Mouse (Mus musculus): ENCODE data around the gene Gap43. TPM values are rescaled to one million over a fixed set of nuclear protein-coding genes. Genes with fewer than 3 reads are reported as not detected.
"Not testable (repeated sequence)": the region's sequence is repeated elsewhere in the genome, so short reads cannot be mapped to it uniquely, and the experiment has no call there.

Gap43 gene
- total RNA-seq, 2 experiments from 2014 or later = 520 to 569 TPM

DNA sequence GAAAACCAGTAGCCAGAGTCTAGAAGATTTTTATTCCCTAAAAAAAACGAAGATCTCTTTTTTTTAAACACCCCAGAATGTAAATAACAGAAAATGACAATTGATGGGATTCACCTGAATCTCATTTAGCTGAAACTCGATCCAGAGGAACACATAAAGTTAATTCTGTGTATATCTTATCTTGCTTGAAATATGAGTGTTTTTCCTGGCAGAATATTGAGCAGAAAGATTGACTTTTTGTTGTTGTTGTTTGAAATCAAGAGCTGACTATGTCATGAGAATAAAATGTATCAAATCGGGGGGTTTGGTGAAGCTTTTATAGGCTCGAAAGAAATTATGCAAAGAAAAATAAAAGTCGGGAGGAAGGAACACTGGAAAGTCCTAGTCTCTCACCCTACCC is 88.2 kb downstream of the Gap43 start:
- intact Hi-C loops (cut with DNase I) = no loop called here
- no peak for DNase-seq (ENCODE audit: low spot score in 2 of 2)

DNA sequence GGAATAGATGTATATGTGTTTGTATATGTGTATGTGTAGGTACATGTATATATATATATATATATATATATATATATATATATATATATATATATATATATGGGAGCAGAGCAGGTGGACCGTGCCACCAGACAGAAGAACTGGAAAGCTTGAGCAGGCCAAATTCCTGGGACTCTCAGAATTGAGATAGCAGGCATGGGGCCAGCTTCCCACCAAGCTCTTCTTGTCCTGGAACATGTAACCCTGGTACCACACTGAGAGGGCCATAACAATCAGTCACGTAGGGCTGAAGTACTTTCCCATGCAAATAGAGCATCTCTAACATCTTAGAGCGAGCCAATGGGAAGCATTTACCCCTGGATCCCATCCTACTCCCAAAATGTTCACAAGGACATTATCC is 96.3 kb downstream of the Gap43 start:
- DNase-seq (ENCODE audit: low spot score in 2 of 2); intact Hi-C loops (cut with DNase I): not testable (repeated sequence)

DNA sequence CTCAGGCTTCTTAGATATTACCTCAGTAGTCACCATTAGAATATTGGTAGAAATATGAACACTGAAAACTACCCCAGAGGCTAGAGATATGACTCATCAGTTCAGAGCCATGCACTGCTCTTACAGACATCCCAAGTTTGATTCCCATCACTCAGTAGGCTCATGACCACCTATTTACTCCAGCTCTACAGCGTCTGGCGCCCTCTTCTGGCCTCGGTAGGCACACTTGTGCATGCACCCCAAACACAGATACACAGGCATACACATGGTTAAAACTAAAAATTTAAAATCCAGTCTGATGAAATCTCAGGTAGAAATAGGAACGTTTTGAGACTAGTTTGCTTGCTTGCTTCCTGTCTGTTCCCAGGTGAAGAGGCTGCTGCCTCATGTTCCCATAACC is 109.1 kb downstream of the Gap43 start:
- DNase-seq (ENCODE audit: low spot score in 2 of 2) = no peak
- intact Hi-C loops (cut with DNase I) = no loop called here

Small RNA genes lying within 50 kb of the gene (microRNA-seq; reads per million reads assigned to microRNA genes)
- gene Mir6540 = 245 to 351 reads per million in 2 experiments

Data from left cerebral cortex, postnatal 14 days (tissue).